Mouse (Mus musculus) limb, embryonic 14.5 days (tissue): ENCODE measurements around the gene Pou2f3. TPM values are rescaled to one million over a fixed set of nuclear protein-coding genes. Genes with fewer than 3 reads are reported as not detected.

ENCODE experiments used
- ATAC-seq: fragments of 200-750 bp; cut with Nextera tagmentation; 2 replicates; pipeline ENCODE4 v1.8.0; 2017; ENCODE audit warnings: low read depth, moderate number of reproducible peaks, moderate TSS enrichment; ENCODE audit not compliant: low FRiP score
- DNase-seq: peaks from one replicate; pipeline ENCODE4 v3.0.0-alpha.2; 2015; ENCODE audit warnings: low spot score
- H3K27ac ChIP-seq: fragments of 300-500 bp; sonication (generic); replicated peaks from 2 replicates; pipeline ENCODE4 v1.5.1; 2014; ENCODE audit warnings: low read depth, mild to moderate bottlenecking, low read length, moderate library complexity, mixed read lengths
- H3K27me3 ChIP-seq: fragments of 300-500 bp; sonication (generic); 2 replicates; pipeline ENCODE4 v1.6.1; 2014; ENCODE audit warnings: low read length, mixed read lengths; ENCODE audit not compliant: control insufficient read depth, insufficient read depth
- H3K36me3 ChIP-seq: fragments of 300-500 bp; sonication (generic); 2 replicates; pipeline ENCODE4 v1.6.1; 2014; ENCODE audit warnings: mild to moderate bottlenecking, low read length, moderate library complexity, mixed read lengths; ENCODE audit not compliant: control insufficient read depth, insufficient read depth
- H3K4me1 ChIP-seq: fragments of 300-500 bp; sonication (generic); 2 replicates; pipeline ENCODE4 v1.6.1; 2014; ENCODE audit warnings: antibody characterized with exemption, low read length, mixed read lengths; ENCODE audit not compliant: control insufficient read depth, insufficient read depth
- H3K4me2 ChIP-seq: fragments of 300-500 bp; sonication (generic); replicated peaks from 2 replicates; pipeline ENCODE4 v1.6.1; 2014; ENCODE audit warnings: low read depth, mild to moderate bottlenecking, low read length, moderate library complexity; ENCODE audit not compliant: severe bottlenecking
- H3K4me3 ChIP-seq: fragments of 300-500 bp; sonication (generic); replicated peaks from 2 replicates; pipeline ENCODE4 v1.5.1; 2014; ENCODE audit warnings: low read length
- H3K9ac ChIP-seq: fragments of 300-500 bp; sonication (generic); 2 replicates; pipeline ENCODE4 v1.6.1; 2014; ENCODE audit warnings: mild to moderate bottlenecking, low read depth, low read length, moderate library complexity; ENCODE audit not compliant: severe bottlenecking
- H3K9me3 ChIP-seq: fragments of 300-500 bp; sonication (generic); 2 replicates; pipeline ENCODE4 v1.6.1; 2016; ENCODE audit warnings: low read length; ENCODE audit not compliant: control insufficient read depth
- POLR2A ChIP-seq: fragments of 200-500 bp; IDR thresholded peaks from 2 replicates; pipeline ENCODE4 v1.8.0; 2012; ENCODE audit warnings: inconsistent platforms, mild to moderate bottlenecking, moderate library complexity, borderline replicate concordance; ENCODE audit not compliant: insufficient read depth, insufficient read length; ENCODE audit errors: extremely low read depth
- WGBS: fragments of 180-500 bp; shearing (Covaris S2); extraction: QIAGEN DNeasy Blood & Tissue Kit; methylation state at CpG from one replicate; pipeline ENCODE4 v1.1.7; 2014; 5-methylcytosine and 5-hydroxymethylcytosine counted together
- polyA plus RNA-seq, 2 experiments: library from polyadenylated mRNA; depleted of rRNA in 1 of 2; stranded (reverse) in 1 of 2; unstranded in 1 of 2; fragments of >200 nt; fragmentation: Nextera tagmentation in 1 of 2; extraction: Ambion mirVana in 1 of 2; gene quantifications; 2 replicates each; pipeline versions ENCODE4 v1.2.1 to v1.2.3; 2012 to 2014

The Pou2f3 gene
- polyA plus RNA-seq, 2 experiments: 6.9 to 7.9 TPM

DNA sequence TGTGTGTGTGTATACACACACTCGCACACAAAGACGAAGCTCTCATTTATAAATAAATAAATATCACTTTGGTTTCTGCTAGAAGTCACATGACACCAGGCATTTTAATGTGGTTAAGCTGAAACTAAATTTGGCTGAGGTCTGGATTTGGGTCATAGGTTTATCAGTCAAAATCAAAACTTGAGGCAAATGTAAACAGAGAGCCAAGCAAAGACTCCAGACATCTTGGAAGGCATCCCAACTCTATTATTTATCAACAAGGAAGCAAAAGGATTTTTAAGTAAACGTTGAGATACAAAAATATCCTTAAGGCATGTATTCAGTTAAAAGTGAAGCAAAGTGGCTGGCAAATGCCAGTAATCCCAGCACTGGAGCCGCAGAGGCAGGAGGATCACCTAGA is 95.3 kb downstream of the Pou2f3 start:
- H3K27me3 ChIP-seq: no peaks in the 10 kb centered on the region
- no peak overlapping the region for H3K9ac ChIP-seq
- peaks cover 12% of the 10 kb centered on the region; the same call in 1 of the 2 replicates for H3K36me3 ChIP-seq
- DNase-seq (no peak), ATAC-seq (no peak)
- H3K9me3 ChIP-seq: no peaks in the 10 kb centered on the region
- no peak overlapping the region for H3K4me3 ChIP-seq
- no peak overlapping the region for H3K27ac ChIP-seq
- no peak overlapping the region for H3K4me2 ChIP-seq
- no peak for TF ChIP-seq POLR2A
- WGBS: 90% methylated on average over 4 of the region's 4 CpGs
- 0 out of 2 replicates have a peak, but pooled peaks cover 4% of the 10 kb centered on the region for H3K4me1 ChIP-seq

DNA sequence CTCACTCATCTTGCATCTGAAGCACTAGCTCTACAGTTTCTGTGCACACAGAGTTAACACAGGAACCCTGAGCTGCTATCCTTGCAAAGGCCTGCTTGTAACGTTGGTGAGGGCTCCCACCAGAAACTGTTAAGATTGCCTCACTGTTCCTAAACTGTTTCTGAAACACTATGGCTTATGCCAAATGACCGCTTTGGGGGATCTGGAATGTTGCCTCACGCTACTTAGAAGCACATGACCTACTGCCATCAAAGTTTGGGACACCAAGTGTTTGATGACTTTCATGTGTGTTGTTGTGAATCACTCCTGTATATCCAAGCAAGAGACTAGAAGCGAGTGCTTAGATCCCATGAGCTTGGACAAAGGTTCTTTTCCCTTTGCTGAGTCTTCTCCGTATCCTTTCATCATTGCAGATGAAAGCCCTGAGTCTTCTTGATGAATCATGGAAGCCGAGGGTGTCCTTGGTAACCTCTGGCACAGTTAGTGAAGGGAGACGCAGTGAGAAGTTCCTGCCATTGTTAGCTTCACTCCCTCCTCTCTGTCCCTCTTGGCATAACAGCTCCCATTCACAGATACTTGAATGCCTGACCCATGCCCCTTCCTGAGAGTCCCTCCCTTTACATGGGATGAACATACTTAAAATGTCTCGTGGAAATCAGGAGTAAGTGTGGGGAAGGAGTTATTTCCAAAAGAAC is 99.7 kb downstream of the Pou2f3 start:
- Histone ChIP-seq H3K4me1 (peaks cover 5% of the 10 kb centered on the region; the same call in 1 of the 2 replicates), H3K9ac (no peak overlapping the region), H3K9me3 (no peaks in the 10 kb centered on the region), H3K36me3 (peaks cover 12% of the 10 kb centered on the region; the same call in 1 of the 2 replicates), H3K4me2 (no peak overlapping the region), H3K27ac (no peak overlapping the region), H3K27me3 (no peaks in the 10 kb centered on the region), H3K4me3 (no peak overlapping the region)
- WGBS: 83% methylated on average over 8 of the region's 8 CpGs
- TF ChIP-seq POLR2A: no peak
- ATAC-seq (no peak), DNase-seq (no peak)

DNA sequence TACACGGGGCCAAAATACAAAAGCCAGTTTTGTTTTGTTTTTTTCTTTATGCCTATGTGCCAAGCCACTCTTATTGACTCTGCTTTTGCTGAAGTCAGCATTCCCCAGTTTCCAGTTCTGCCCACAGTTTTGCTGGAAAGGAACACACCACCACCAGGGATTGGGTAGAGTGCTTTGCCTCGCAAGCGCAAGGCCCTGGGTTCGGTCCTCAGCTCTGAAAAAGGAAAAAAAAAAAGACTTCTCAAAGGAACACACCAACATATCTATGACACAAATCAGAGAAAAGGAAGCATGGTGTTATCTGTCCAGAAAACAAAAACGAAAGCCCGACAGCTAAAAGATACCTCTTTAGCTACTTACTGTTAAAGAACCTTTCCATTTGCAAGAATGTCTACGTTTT is 101.0 kb downstream of the Pou2f3 start:
- Histone ChIP-seq H3K36me3 (peaks cover 12% of the 10 kb centered on the region; the same call in 1 of the 2 replicates), H3K9ac (no peak overlapping the region), H3K27ac (no peak overlapping the region), H3K4me2 (no peak overlapping the region), H3K27me3 (no peaks in the 10 kb centered on the region), H3K4me3 (no peak overlapping the region), H3K9me3 (no peaks in the 10 kb centered on the region), H3K4me1 (peaks cover 4% of the 10 kb centered on the region; the same call in 1 of the 2 replicates)
- WGBS: 85% methylated on average over 7 of the region's 7 CpGs
- no peak for ATAC-seq
- DNase-seq: no peak
- no peak for TF ChIP-seq POLR2A

DNA sequence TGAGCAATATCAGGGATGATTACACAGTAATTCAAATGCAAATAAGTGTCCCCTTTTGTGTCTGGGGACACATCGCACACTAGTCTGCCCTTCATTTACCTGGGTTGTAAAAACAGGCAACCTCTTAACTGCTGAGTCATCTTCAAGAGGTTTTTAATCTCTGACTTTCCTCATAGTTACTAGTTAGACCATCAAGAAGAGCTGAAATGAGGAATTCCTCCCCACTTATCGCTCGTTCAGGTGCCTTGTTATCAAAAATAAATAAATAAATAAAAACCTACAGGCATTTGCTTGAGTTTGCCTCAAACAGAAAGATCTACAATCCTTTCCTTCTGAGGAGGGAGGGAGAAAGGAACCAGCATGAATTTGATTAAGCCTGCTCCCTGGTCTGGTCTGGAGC is 101.4 kb downstream of the Pou2f3 start:
- no peak overlapping the region for H3K4me3 ChIP-seq
- 87% methylated on average over 3 of the region's 3 CpGs for WGBS
- peaks cover 8% of the 10 kb centered on the region for H3K4me1 ChIP-seq
- no peaks in the 10 kb centered on the region for H3K9me3 ChIP-seq
- ATAC-seq (no peak), DNase-seq (no peak)
- no peak overlapping the region for H3K27ac ChIP-seq
- no peak for TF ChIP-seq POLR2A
- no peak overlapping the region for H3K9ac ChIP-seq
- no peak overlapping the region for H3K4me2 ChIP-seq
- no peaks in the 10 kb centered on the region for H3K27me3 ChIP-seq
- peaks cover 12% of the 10 kb centered on the region; the same call in 1 of the 2 replicates for H3K36me3 ChIP-seq

DNA sequence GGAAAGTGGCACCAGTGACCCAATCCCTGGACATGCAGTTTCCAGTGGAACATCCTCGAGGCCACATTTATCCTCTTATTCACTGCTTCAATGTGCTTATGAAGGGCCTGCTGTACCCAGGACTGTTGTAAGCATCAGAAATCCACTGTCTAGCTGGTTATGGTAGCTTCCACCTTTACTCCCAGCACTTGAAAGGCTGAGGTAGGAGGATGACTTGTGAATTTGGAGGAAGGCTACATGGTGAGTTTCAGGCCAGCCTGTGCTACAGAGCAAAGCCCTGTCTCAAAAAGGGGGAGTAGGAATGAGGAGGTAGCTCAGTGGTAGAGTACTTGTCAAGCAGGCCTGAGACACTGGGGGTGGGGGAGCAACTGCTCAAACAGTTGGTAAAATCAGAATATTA is 102.1 kb downstream of the Pou2f3 start:
- Histone ChIP-seq H3K27me3 (no peaks in the 10 kb centered on the region), H3K9me3 (no peaks in the 10 kb centered on the region), H3K4me3 (no peak overlapping the region), H3K4me2 (no peak overlapping the region), H3K4me1 (peaks cover 15% of the 10 kb centered on the region), H3K36me3 (peaks cover 12% of the 10 kb centered on the region; the same call in 1 of the 2 replicates), H3K27ac (no peak overlapping the region), H3K9ac (no peak overlapping the region)
- ATAC-seq (no peak), DNase-seq (no peak)
- 81% methylated on average over 1 of the region's 1 CpGs for WGBS
- no peak for TF ChIP-seq POLR2A
